Mouse (Mus musculus): Measurements from ENCODE around the gene Ccser1. TPM values are rescaled to one million over a fixed set of nuclear protein-coding genes. Genes with fewer than 3 reads are reported as not detected.

The Ccser1 gene
- total and polyA plus RNA-seq, 3 experiments, result 0.45 to 1.7 (median 0.94) TPM

DNA sequence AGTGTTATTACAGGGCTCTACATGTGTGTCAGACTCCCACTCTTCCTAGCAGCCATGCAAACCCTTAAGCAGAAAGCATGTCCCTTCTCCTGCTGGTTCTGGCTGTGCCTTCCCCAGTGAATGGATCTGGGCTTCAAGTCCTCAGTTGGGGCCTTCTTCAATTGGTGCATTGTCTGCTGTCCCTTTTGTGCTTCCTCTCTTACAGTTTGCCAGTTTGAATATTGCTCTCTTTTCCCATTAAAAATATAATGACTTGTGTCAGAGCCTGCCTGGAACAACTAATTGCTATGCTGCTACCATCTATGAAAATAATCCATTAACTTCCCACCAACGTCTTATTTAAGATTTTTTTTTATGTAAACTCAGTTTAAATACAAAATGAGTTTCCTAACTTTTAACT is 566.2 kb downstream of the Ccser1 start:
- WGBS, result 84% methylated on average over 1 of the region's 1 CpGs
- no peak for DNase-seq
- Histone ChIP-seq H3K4me1 (ENCODE audit: control insufficient read depth, insufficient read depth, low read length) (no peaks in the 10 kb centered on the region), H3K4me3 (no peak overlapping the region), H3K79me2 (replicated peaks; ENCODE audit: control insufficient read depth, insufficient read depth, low read length) (no peaks in the 10 kb centered on the region), H3K27ac (no peak overlapping the region), H3K36me3 (ENCODE audit: control insufficient read depth, insufficient read depth, low read length) (no peaks in the 10 kb centered on the region), H3K9ac (ENCODE audit: low read depth, low read length) (no peak overlapping the region), H3K27me3 (ENCODE audit: control insufficient read depth, insufficient read depth, low read length) (no peaks in the 10 kb centered on the region)
- intact Hi-C loops (cut with DNase I), result no loop called here
- no peak for TF ChIP-seq POLR2A (IDR thresholded peaks at IDR 0.05; ENCODE audit: insufficient read depth, low read depth, low read length)
- TF ChIP-seq EP300 (IDR thresholded peaks at IDR 0.05; ENCODE audit: insufficient read depth, low read depth, low read length), result no peak
- no peak for TF ChIP-seq CTCF (IDR thresholded peaks at IDR 0.05)

GRCm38 (mm10) chr6:61762135-61762534 is 582.0 kb downstream of the Ccser1 start:
- Histone ChIP-seq H3K9ac (ENCODE audit: low read depth, low read length) (no peak overlapping the region), H3K27ac (no peak overlapping the region), H3K4me3 (no peak overlapping the region), H3K79me2 (replicated peaks; ENCODE audit: control insufficient read depth, insufficient read depth, low read length) (no peaks in the 10 kb centered on the region), H3K36me3 (ENCODE audit: control insufficient read depth, insufficient read depth, low read length) (no peaks in the 10 kb centered on the region), H3K4me1 (ENCODE audit: control insufficient read depth, insufficient read depth, low read length) (no peaks in the 10 kb centered on the region), H3K27me3 (ENCODE audit: control insufficient read depth, insufficient read depth, low read length) (no peaks in the 10 kb centered on the region)
- no peak for DNase-seq
- intact Hi-C loops (cut with DNase I), result no loop called here
- TF ChIP-seq EP300 (IDR thresholded peaks at IDR 0.05; ENCODE audit: insufficient read depth, low read depth, low read length) (no peak), CTCF (IDR thresholded peaks at IDR 0.05) (no peak), POLR2A (IDR thresholded peaks at IDR 0.05; ENCODE audit: insufficient read depth, low read depth, low read length) (no peak)
- WGBS, result 87% methylated on average over 3 of the region's 3 CpGs

GRCm38 (mm10) chr6:61763379-61763778 is 583.3 kb downstream of the Ccser1 start:
- no peak for TF ChIP-seq EP300 (IDR thresholded peaks at IDR 0.05; ENCODE audit: insufficient read depth, low read depth, low read length)
- Histone ChIP-seq H3K4me3 (no peak overlapping the region), H3K36me3 (ENCODE audit: control insufficient read depth, insufficient read depth, low read length) (no peaks in the 10 kb centered on the region), H3K27ac (no peak overlapping the region), H3K27me3 (ENCODE audit: control insufficient read depth, insufficient read depth, low read length) (no peaks in the 10 kb centered on the region), H3K4me1 (ENCODE audit: control insufficient read depth, insufficient read depth, low read length) (no peaks in the 10 kb centered on the region), H3K9ac (ENCODE audit: low read depth, low read length) (no peak overlapping the region), H3K79me2 (replicated peaks; ENCODE audit: control insufficient read depth, insufficient read depth, low read length) (no peaks in the 10 kb centered on the region)
- WGBS, result 83% methylated on average over 5 of the region's 5 CpGs
- DNase-seq, result no peak
- intact Hi-C loops (cut with DNase I), result no loop called here

GRCm38 (mm10) chr6:61765801-61766200 is 585.7 kb downstream of the Ccser1 start:
- H3K36me3 ChIP-seq (ENCODE audit: control insufficient read depth, insufficient read depth, low read length), result no peaks in the 10 kb centered on the region
- no peak overlapping the region for H3K27ac ChIP-seq
- H3K4me1 ChIP-seq (ENCODE audit: control insufficient read depth, insufficient read depth, low read length), result no peaks in the 10 kb centered on the region
- no peak for DNase-seq
- H3K27me3 ChIP-seq (ENCODE audit: control insufficient read depth, insufficient read depth, low read length), result no peaks in the 10 kb centered on the region
- H3K4me3 ChIP-seq, result no peak overlapping the region
- no peaks in the 10 kb centered on the region for H3K79me2 ChIP-seq (replicated peaks; ENCODE audit: control insufficient read depth, insufficient read depth, low read length)
- TF ChIP-seq CTCF (IDR thresholded peaks at IDR 0.05) (no peak), EP300 (IDR thresholded peaks at IDR 0.05; ENCODE audit: insufficient read depth, low read depth, low read length) (no peak), POLR2A (IDR thresholded peaks at IDR 0.05; ENCODE audit: insufficient read depth, low read depth, low read length) (no peak)
- intact Hi-C loops (cut with DNase I), result no loop called here
- WGBS, result 75% methylated on average over 2 of the region's 2 CpGs
- no peak overlapping the region for H3K9ac ChIP-seq (ENCODE audit: low read depth, low read length)

DNA sequence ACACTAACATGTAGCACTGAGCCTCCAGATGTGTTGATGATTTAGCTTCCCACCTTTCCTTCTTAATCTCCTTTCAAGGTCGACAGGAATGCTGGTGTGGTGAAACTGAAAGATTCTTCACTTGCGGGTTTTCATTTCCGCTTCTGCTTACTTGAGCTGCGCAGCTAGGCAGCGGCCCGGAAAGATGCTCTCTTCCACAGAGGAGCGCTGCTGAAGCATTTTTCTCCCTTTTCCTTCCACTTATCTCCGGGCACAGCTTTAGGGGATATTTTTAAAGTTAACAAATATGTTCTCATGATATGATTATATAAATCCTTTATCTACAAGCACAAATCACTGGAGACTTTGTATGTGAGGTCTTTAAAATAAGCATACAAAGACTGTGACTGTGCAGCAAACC is 587.0 kb downstream of the Ccser1 start:
- no peaks in the 10 kb centered on the region for H3K4me1 ChIP-seq (ENCODE audit: control insufficient read depth, insufficient read depth, low read length)
- DNase-seq, result no peak
- H3K79me2 ChIP-seq (replicated peaks; ENCODE audit: control insufficient read depth, insufficient read depth, low read length), result no peaks in the 10 kb centered on the region
- H3K27me3 ChIP-seq (ENCODE audit: control insufficient read depth, insufficient read depth, low read length), result no peaks in the 10 kb centered on the region
- no peak for TF ChIP-seq EP300 (IDR thresholded peaks at IDR 0.05; ENCODE audit: insufficient read depth, low read depth, low read length)
- TF ChIP-seq CTCF (IDR thresholded peaks at IDR 0.05), result no peak
- no peak for TF ChIP-seq POLR2A (IDR thresholded peaks at IDR 0.05; ENCODE audit: insufficient read depth, low read depth, low read length)
- WGBS, result 66% methylated on average over 8 of the region's 8 CpGs
- intact Hi-C loops (cut with DNase I), result no loop called here
- H3K36me3 ChIP-seq (ENCODE audit: control insufficient read depth, insufficient read depth, low read length), result no peaks in the 10 kb centered on the region
- no peak overlapping the region for H3K4me3 ChIP-seq
- H3K27ac ChIP-seq, result no peak overlapping the region
- no peak overlapping the region for H3K9ac ChIP-seq (ENCODE audit: low read depth, low read length)

GRCm38 (mm10) chr6:61786706-61787105 is 606.6 kb downstream of the Ccser1 start:
- TF ChIP-seq EP300 (IDR thresholded peaks at IDR 0.05; ENCODE audit: insufficient read depth, low read depth, low read length) (no peak), CTCF (IDR thresholded peaks at IDR 0.05) (no peak), POLR2A (IDR thresholded peaks at IDR 0.05; ENCODE audit: insufficient read depth, low read depth, low read length) (no peak)
- Histone ChIP-seq H3K36me3 (ENCODE audit: control insufficient read depth, insufficient read depth, low read length) (no peaks in the 10 kb centered on the region), H3K79me2 (replicated peaks; ENCODE audit: control insufficient read depth, insufficient read depth, low read length) (no peaks in the 10 kb centered on the region), H3K4me1 (ENCODE audit: control insufficient read depth, insufficient read depth, low read length) (no peaks in the 10 kb centered on the region), H3K9ac (ENCODE audit: low read depth, low read length) (no peak overlapping the region), H3K27ac (no peak overlapping the region), H3K27me3 (ENCODE audit: control insufficient read depth, insufficient read depth, low read length) (no peaks in the 10 kb centered on the region), H3K4me3 (no peak overlapping the region)
- DNase-seq, result no peak
- intact Hi-C loops (cut with DNase I), result no loop called here
- WGBS, result 87% methylated on average over 2 of the region's 2 CpGs

All from heart, adult 2 months (tissue).